Mouse (Mus musculus) C2C12 (cell line): ENCODE results near the gene Ehbp1l1. TPM values are rescaled to one million over a fixed set of nuclear protein-coding genes. Genes with fewer than 3 reads are reported as not detected.

ENCODE experiments used
- H3K27me3 ChIP-seq: one replicate; pipeline ENCODE4 v1.6.1; 2011; ENCODE audit not compliant: control insufficient read depth, insufficient read depth, insufficient read length
- H3K36me3 ChIP-seq: one replicate; pipeline ENCODE4 v1.6.1; 2011; ENCODE audit not compliant: control insufficient read depth, insufficient read depth
- H3K4me3 ChIP-seq: one replicate; pipeline ENCODE4 v1.5.1; 2011; ENCODE audit warnings: mild to moderate bottlenecking, control low read depth; ENCODE audit not compliant: poor library complexity, insufficient read depth, severe bottlenecking
- H3K79me2 ChIP-seq: one replicate; pipeline ENCODE4 v1.6.1; 2011; ENCODE audit not compliant: control insufficient read depth, insufficient read depth
- H3K79me3 ChIP-seq: one replicate; pipeline ENCODE4 v1.6.1; 2011; ENCODE audit warnings: low read depth, control low read depth
- H3ac ChIP-seq: one replicate; pipeline ENCODE3; 2011; ENCODE audit warnings: low read depth; ENCODE audit not compliant: control insufficient read depth, insufficient read length
- CEBPB ChIP-seq: IDR thresholded peaks from one replicate; pipeline ENCODE4 v1.6.1; 2011; ENCODE audit warnings: low read depth, mild to moderate bottlenecking, control low read depth, moderate library complexity
- CTCF ChIP-seq: IDR thresholded peaks from one replicate; pipeline ENCODE4 v1.5.1; 2011; ENCODE audit not compliant: control insufficient read depth, insufficient read depth, insufficient read length
- FOSL1 ChIP-seq: IDR thresholded peaks from one replicate; pipeline ENCODE4 v1.8.0; 2011; ENCODE audit warnings: mild to moderate bottlenecking, low read length; ENCODE audit not compliant: poor library complexity, insufficient read depth, severe bottlenecking
- MAX ChIP-seq: IDR thresholded peaks from one replicate; pipeline ENCODE4 v1.6.1; 2011; ENCODE audit warnings: mild to moderate bottlenecking, control low read depth
- MYOD1 ChIP-seq: IDR thresholded peaks from one replicate; pipeline ENCODE4 v1.6.1; 2011; ENCODE audit warnings: low read depth; ENCODE audit not compliant: control insufficient read depth, insufficient read length
- MYOG ChIP-seq: IDR thresholded peaks from one replicate; pipeline ENCODE4 v1.6.1; 2011; ENCODE audit not compliant: control insufficient read depth, insufficient read length; ENCODE audit errors: extremely low read depth
- USF1 ChIP-seq: IDR thresholded peaks from one replicate; pipeline ENCODE4 v1.6.1; 2011; ENCODE audit warnings: low read depth, mild to moderate bottlenecking, control low read depth, moderate library complexity
- polyA plus RNA-seq: library from polyadenylated mRNA; unstranded; fragments of >200 nt; fragmentation: generic; extraction: Trizol; gene quantifications from one replicate; pipeline ENCODE4 v1.2.1, GENCODE M21; 2012; ENCODE audit warnings: missing spikeins

The Ehbp1l1 gene
- polyA plus RNA-seq, 1 experiment, result 62.1 TPM

- Histone ChIP-seq H3K4me3 (no peak overlapping the region), H3K27me3 (no peaks in the 10 kb centered on the region), H3K36me3 (peaks cover 76% of the 10 kb centered on the region), H3ac (no peak overlapping the region), H3K79me2 (no peaks in the 10 kb centered on the region), H3K79me3 (peaks cover 1% of the 10 kb centered on the region)
- TF ChIP-seq MYOD1, result no peak
- TF ChIP-seq MYOG, result no peak
Measured at GRCm38 (mm10) chr19:5758878-5759403, 32.8 kb upstream of the Ehbp1l1 start.

GRCm38 (mm10) chr19:5756991-5757636 is 31.0 kb upstream of the Ehbp1l1 start:
- Histone ChIP-seq H3K79me3 (no peaks in the 10 kb centered on the region), H3K27me3 (no peaks in the 10 kb centered on the region), H3K79me2 (no peaks in the 10 kb centered on the region), H3ac (no peak overlapping the region), H3K4me3 (no peak overlapping the region), H3K36me3 (peaks cover 77% of the 10 kb centered on the region)
- TF ChIP-seq CEBPB (no peak), MAX (no peak), MYOG (no peak), USF1 (no peak), FOSL1 (no peak), CTCF (no peak), MYOD1 (no peak)

- no peak overlapping the region for H3ac ChIP-seq
- no peaks in the 10 kb centered on the region for H3K79me2 ChIP-seq
- no peak for TF ChIP-seq CEBPB
- TF ChIP-seq USF1, result no peak
- TF ChIP-seq CTCF, result no peak
- TF ChIP-seq MYOG, result no peak
- no peak for TF ChIP-seq FOSL1
- no peak for TF ChIP-seq MYOD1
- TF ChIP-seq MAX, result no peak
- no peak overlapping the region for H3K4me3 ChIP-seq
- H3K36me3 ChIP-seq, result peaks cover 77% of the 10 kb centered on the region
- no peaks in the 10 kb centered on the region for H3K79me3 ChIP-seq
- H3K27me3 ChIP-seq, result no peaks in the 10 kb centered on the region
Measured at GRCm38 (mm10) chr19:5756321-5756985, 30.3 kb upstream of the Ehbp1l1 start.

- no peak overlapping the region for H3K4me3 ChIP-seq
- H3K27me3 ChIP-seq, result no peaks in the 10 kb centered on the region
- H3K79me2 ChIP-seq, result no peaks in the 10 kb centered on the region
- H3K36me3 ChIP-seq, result peaks cover 60% of the 10 kb centered on the region
- H3ac ChIP-seq, result no peak overlapping the region
- H3K79me3 ChIP-seq, result no peaks in the 10 kb centered on the region
- TF ChIP-seq MAX, result no peak
Measured at GRCm38 (mm10) chr19:5751742-5752141, 25.6 kb upstream of the Ehbp1l1 start.

GRCm38 (mm10) chr19:5750951-5751350 is 24.8 kb upstream of the Ehbp1l1 start:
- TF ChIP-seq MYOD1, result no peak
- TF ChIP-seq USF1, result no peak
- no peak for TF ChIP-seq CTCF
- no peak for TF ChIP-seq MAX
- peaks cover 62% of the 10 kb centered on the region for H3K36me3 ChIP-seq
- H3K79me2 ChIP-seq, result peaks cover 8% of the 10 kb centered on the region
- peaks cover 4% of the 10 kb centered on the region for H3K79me3 ChIP-seq
- no peak overlapping the region for H3ac ChIP-seq
- no peaks in the 10 kb centered on the region for H3K27me3 ChIP-seq
- no peak overlapping the region for H3K4me3 ChIP-seq

GRCm38 (mm10) chr19:5749476-5749875 is 23.4 kb upstream of the Ehbp1l1 start:
- H3K79me3 ChIP-seq, result peaks cover 14% of the 10 kb centered on the region
- no peak overlapping the region for H3K4me3 ChIP-seq
- H3K36me3 ChIP-seq, result peaks cover 67% of the 10 kb centered on the region
- no peak overlapping the region for H3ac ChIP-seq
- H3K27me3 ChIP-seq, result no peaks in the 10 kb centered on the region
- H3K79me2 ChIP-seq, result peaks cover 23% of the 10 kb centered on the region
- TF ChIP-seq MYOD1 (no peak), CTCF (no peak), MAX (no peak), CEBPB (no peak), USF1 (no peak), MYOG (no peak), FOSL1 (peak; percentile 25)
